ENCODE assay signal across 12 mouse cellular contexts in the genomic region with DNA sequence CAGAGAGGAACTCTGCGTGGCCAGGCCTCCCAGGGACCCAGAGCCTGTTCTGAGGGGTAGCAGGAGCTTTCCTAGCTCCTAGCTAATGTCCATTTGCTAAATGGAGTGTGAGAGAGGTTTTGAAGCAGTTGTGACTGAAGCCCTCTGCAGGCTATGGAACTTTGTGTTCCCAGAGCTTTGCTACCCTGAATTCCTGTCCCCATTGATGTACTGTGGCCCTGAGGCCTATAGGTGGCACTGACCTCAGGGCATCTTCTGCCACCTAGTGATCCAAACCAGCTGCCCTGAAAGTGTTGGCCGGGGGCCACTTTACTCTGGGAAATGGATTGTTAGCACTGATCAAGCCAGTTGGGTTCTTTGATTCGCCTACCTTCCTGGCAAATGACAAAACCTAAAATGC.
DNase-seq lines count a peak whose midpoint lies in the region; ATAC-seq and TF ChIP-seq lines count a peak whose summit lies in the region.
"Had no signal": no experiment of that assay in that cellular context is flagged by ENCODE, and none has a peak within 500 bp of the region (broad histone marks: within the 10 kb centered on the region; RNA-seq: fewer than 3 reads in every experiment).

No protein-coding gene starts in this region.

- H3K27ac ChIP-seq in forebrain, postnatal 0 days (ENCODE audit: low read depth, low read length) = no peak overlapping the region
- H3K27ac ChIP-seq in forebrain, embryonic 14.5 days (ENCODE audit: low read depth, low read length) = no peak overlapping the region
- H3K27ac ChIP-seq in midbrain, postnatal 0 days (ENCODE audit: low read depth, low read length) = no peak overlapping the region
- no peak overlapping the region for H3K27ac ChIP-seq in midbrain, embryonic 13.5 days
- no peak overlapping the region for H3K27ac ChIP-seq in thymus, adult 2 months (ENCODE audit: control insufficient read depth, insufficient read depth, low read length)

- H3K9me3 ChIP-seq in forebrain, postnatal 0 days (ENCODE audit: low read length) = no peaks in the 10 kb centered on the region
- H3K9me3 ChIP-seq in forebrain, embryonic 14.5 days (replicated peaks; ENCODE audit: control insufficient read depth, low read length) = no peaks in the 10 kb centered on the region
- H3K9me3 ChIP-seq in midbrain, postnatal 0 days (ENCODE audit: low read length) = no peaks in the 10 kb centered on the region
- H3K9me3 ChIP-seq in midbrain, embryonic 13.5 days = no peaks in the 10 kb centered on the region
- H3K9me3 ChIP-seq: megakaryocyte, embryonic 14.5 days had no signal

- no peak for DNase-seq in forebrain, postnatal 0 days
- DNase-seq in forebrain, embryonic 14.5 days (ENCODE audit: low spot score) = no peak
- DNase-seq in midbrain, postnatal 0 days (ENCODE audit: low spot score) = no peak
- peak; percentile 36 to 55 for DNase-seq in kidney, postnatal 25 days
- DNase-seq in skeletal muscle tissue, adult 2 months (ENCODE audit: low read depth, low spot score) = peak; percentile 18
- no peak for DNase-seq in yolk sac, embryonic 10.5 days (ENCODE audit: low spot score)
- DNase-seq in thymus, adult 2 months = no peak
- DNase-seq: adrenal gland, adult 2 months; embryo, embryonic 11 days; thymus, postnatal 14 days had no signal

- no peak for TF ChIP-seq POLR2A in thymus, adult 2 months (IDR thresholded peaks at IDR 0.05; ENCODE audit: control insufficient read depth, extremely low read depth, insufficient read depth, low read length, poor library complexity)

- ATAC-seq in forebrain, postnatal 0 days = no peak
- no peak for ATAC-seq in forebrain, embryonic 14.5 days
- ATAC-seq in midbrain, postnatal 0 days (ENCODE audit: low FRiP score) = no peak
- ATAC-seq in midbrain, embryonic 13.5 days = no peak

- no peak overlapping the region for H3K9ac ChIP-seq in forebrain, postnatal 0 days
- H3K9ac ChIP-seq in forebrain, embryonic 14.5 days (ENCODE audit: low read length) = no peak overlapping the region
- H3K9ac ChIP-seq in midbrain, postnatal 0 days (replicated peaks; ENCODE audit: low read length, poor library complexity, severe bottlenecking) = no peak overlapping the region
- no peak overlapping the region for H3K9ac ChIP-seq in midbrain, embryonic 13.5 days (replicated peaks)

- no peaks in the 10 kb centered on the region for H3K36me3 ChIP-seq in forebrain, postnatal 0 days (ENCODE audit: insufficient read depth)
- no peaks in the 10 kb centered on the region for H3K36me3 ChIP-seq in forebrain, embryonic 14.5 days (ENCODE audit: control insufficient read depth, insufficient read depth, low read length)
- H3K36me3 ChIP-seq in midbrain, postnatal 0 days (ENCODE audit: insufficient read depth, low read length) = no peaks in the 10 kb centered on the region
- H3K36me3 ChIP-seq in midbrain, embryonic 13.5 days = no peaks in the 10 kb centered on the region
- H3K36me3 ChIP-seq in thymus, adult 2 months (ENCODE audit: control insufficient read depth, insufficient read depth, low read length) = no peaks in the 10 kb centered on the region

- no peaks in the 10 kb centered on the region; the same call in 1 of the 2 replicates for H3K27me3 ChIP-seq in forebrain, postnatal 0 days (ENCODE audit: insufficient read depth, low read length)
- peaks cover 12% of the 10 kb centered on the region for H3K27me3 ChIP-seq in forebrain, embryonic 14.5 days (replicated peaks; ENCODE audit: control insufficient read depth, insufficient read depth, low read length)
- H3K27me3 ChIP-seq in midbrain, postnatal 0 days (ENCODE audit: insufficient read depth, low read length) = no peaks in the 10 kb centered on the region; the same call in 1 of the 2 replicates
- H3K27me3 ChIP-seq in midbrain, embryonic 13.5 days = peaks cover 39% of the 10 kb centered on the region
- no peaks in the 10 kb centered on the region for H3K27me3 ChIP-seq in thymus, adult 2 months (ENCODE audit: control insufficient read depth, insufficient read depth, low read length)

- WGBS in forebrain, postnatal 0 days = 46% methylated on average over 3 of the region's 3 CpGs
- WGBS in forebrain, embryonic 14.5 days = 36% methylated on average over 3 of the region's 3 CpGs
- WGBS in midbrain, postnatal 0 days = 58% methylated on average over 3 of the region's 3 CpGs
- 56% methylated on average over 3 of the region's 3 CpGs for WGBS in midbrain, embryonic 13.5 days
- 92% methylated on average over 3 of the region's 3 CpGs for WGBS in thymus, adult 2 months

- H3K4me3 ChIP-seq in forebrain, postnatal 0 days (ENCODE audit: low read depth, low read length) = no peak overlapping the region
- H3K4me3 ChIP-seq in forebrain, embryonic 14.5 days (ENCODE audit: low read depth, low read length) = no peak overlapping the region
- no peak overlapping the region for H3K4me3 ChIP-seq in midbrain, postnatal 0 days (ENCODE audit: low read depth, low read length)
- no peak overlapping the region for H3K4me3 ChIP-seq in midbrain, embryonic 13.5 days (replicated peaks)
- no peak overlapping the region for H3K4me3 ChIP-seq in thymus, adult 2 months (ENCODE audit: control insufficient read depth, insufficient read depth, low read length)
- H3K4me3 ChIP-seq: megakaryocyte, embryonic 14.5 days had no signal

- H3K4me1 ChIP-seq in forebrain, postnatal 0 days (ENCODE audit: insufficient read depth) = no peaks in the 10 kb centered on the region
- H3K4me1 ChIP-seq in forebrain, embryonic 14.5 days (ENCODE audit: control insufficient read depth, insufficient read depth, low read length) = peaks cover 1% of the 10 kb centered on the region; the same call in 1 of the 2 replicates
- H3K4me1 ChIP-seq in midbrain, postnatal 0 days (ENCODE audit: insufficient read depth, low read length) = peaks cover 3% of the 10 kb centered on the region; the same call in 1 of the 2 replicates
- peaks cover 6% of the 10 kb centered on the region; the same call in 1 of the 2 replicates for H3K4me1 ChIP-seq in midbrain, embryonic 13.5 days (replicated peaks)
- no peaks in the 10 kb centered on the region for H3K4me1 ChIP-seq in thymus, adult 2 months (replicated peaks; ENCODE audit: control insufficient read depth, insufficient read depth, low read length)

- peak; percentile 29; the same call in 1 of the 2 replicates for TF ChIP-seq CTCF in forebrain, postnatal 0 days (IDR thresholded peaks at IDR 0.05; ENCODE audit: low read depth)
- 0 out of 2 replicates have a peak, but pooled peaks have one; percentile 13 for TF ChIP-seq CTCF in midbrain, postnatal 0 days (IDR thresholded peaks at IDR 0.05)
- no peak for TF ChIP-seq CTCF in thymus, adult 2 months (IDR thresholded peaks at IDR 0.05; ENCODE audit: borderline replicate concordance, control insufficient read depth, extremely low read depth, insufficient read depth, low read length, poor library complexity)

- no peak overlapping the region for H3K4me2 ChIP-seq in forebrain, postnatal 0 days (ENCODE audit: low read depth)
- no peak overlapping the region for H3K4me2 ChIP-seq in forebrain, embryonic 14.5 days (ENCODE audit: low read length)
- H3K4me2 ChIP-seq in midbrain, postnatal 0 days (ENCODE audit: low read depth, low read length, poor library complexity, severe bottlenecking) = no peak overlapping the region
- no peak overlapping the region for H3K4me2 ChIP-seq in midbrain, embryonic 13.5 days (replicated peaks)

Comparison
In these comparisons a context has a peak if more than half of its experiments do, and no peak if none do; other contexts are left out.
1. DNase-seq: peak in kidney, postnatal 25 days (2 of 2) and skeletal muscle tissue, adult 2 months (single experiment); none in forebrain, postnatal 0 days (single experiment), forebrain, embryonic 14.5 days (single experiment), midbrain, postnatal 0 days (single experiment), yolk sac, embryonic 10.5 days (single experiment) and thymus, adult 2 months (single experiment).